Mouse (Mus musculus) ES-Bruce4 (cell line): ENCODE measurements at regions not wholly inside any gene's neighbourhood (a gene's known extent, or its start where the extent isn't known, plus 50 kb on each side); places are given as distances from the start of the nearest gene placed in this dataset.

Experiments
- CTCF ChIP-seq: IDR thresholded peaks from one replicate; pipeline ENCODE4 v1.8.1; 2011; ENCODE audit warnings: low read depth, low read length
- EP300 ChIP-seq: IDR thresholded peaks from 2 replicates; pipeline ENCODE4 v1.6.1; 2011; ENCODE audit warnings: low read depth, low read length; ENCODE audit not compliant: insufficient read depth
- POLR2A ChIP-seq: IDR thresholded peaks from one replicate; pipeline ENCODE4 v1.8.1; 2011; ENCODE audit warnings: low read length; ENCODE audit not compliant: insufficient read depth

DNA sequence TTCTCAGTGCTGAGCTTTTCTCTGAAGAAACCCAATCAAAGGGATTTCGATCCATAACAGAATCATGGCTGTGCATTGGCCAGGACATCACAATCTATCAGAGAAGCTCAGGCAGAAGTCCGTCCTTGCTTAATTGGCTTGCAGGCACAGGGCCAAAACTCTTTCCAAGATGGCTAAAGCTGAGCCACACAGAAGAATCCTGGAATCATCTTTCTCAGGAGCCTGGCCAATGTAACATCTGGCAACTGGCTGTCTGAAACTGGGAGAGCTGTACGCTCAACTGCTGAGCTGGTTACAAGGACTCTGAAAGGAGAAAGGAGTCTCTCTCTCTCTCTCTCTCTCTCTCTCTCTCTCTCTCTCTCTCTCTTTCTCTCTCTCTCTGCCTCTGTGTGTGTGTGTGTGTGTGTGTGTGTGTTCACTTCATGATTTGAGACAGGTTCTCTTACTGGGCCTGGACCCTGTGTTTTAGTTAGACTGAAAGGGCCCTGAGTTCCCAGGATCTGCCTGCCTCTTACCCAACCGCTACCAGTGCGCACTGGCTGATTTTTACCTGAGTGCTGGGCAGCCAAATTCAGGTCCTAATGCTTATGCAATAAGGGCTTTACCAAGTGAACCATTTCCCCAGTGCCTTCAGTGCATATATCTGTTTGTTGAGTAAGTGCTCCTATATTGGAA lies 333.3 kb upstream of the Cwc22 start:
- no peak for TF ChIP-seq CTCF
- no peak for TF ChIP-seq EP300
- no peak for TF ChIP-seq POLR2A
